ENCODE assay signal across 31 mouse cellular contexts in the genomic region with DNA sequence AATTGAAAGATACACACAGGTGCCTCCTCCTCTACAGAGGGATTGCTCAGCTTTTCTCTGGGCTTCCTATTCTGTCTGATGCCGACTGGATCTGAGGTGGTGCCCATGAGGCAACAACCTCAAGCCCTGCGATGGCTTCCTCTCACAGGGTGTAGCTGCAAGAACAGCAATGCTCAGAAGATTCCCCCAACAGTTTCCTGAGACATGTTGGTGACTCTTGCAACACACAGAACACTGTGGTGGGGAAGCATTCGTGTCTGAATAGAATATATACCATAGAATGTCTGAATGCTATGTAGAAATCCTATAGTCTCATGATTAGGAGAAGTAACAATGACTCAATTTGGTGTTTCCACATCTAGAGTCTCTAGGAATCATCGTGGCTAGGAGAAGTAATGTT. TPM values are rescaled to one million over a fixed set of nuclear protein-coding genes. Genes with fewer than 3 reads are reported as not detected.
A peak's percentile ranks its signal among the peaks of the same experiment; 100 is the strongest.
DNase-seq lines count a peak whose midpoint lies in the region; ATAC-seq and TF ChIP-seq lines count a peak whose summit lies in the region.
"Had no signal": no experiment of that assay in that cellular context is flagged by ENCODE, and none has a peak within 500 bp of the region (broad histone marks: within the 10 kb centered on the region; RNA-seq: fewer than 3 reads in every experiment).

No protein-coding gene starts in this region.

- no peak overlapping the region for H3K27ac ChIP-seq in bone marrow macrophage, adult 2 months (ENCODE audit: insufficient read depth, low read depth, low read length)
- no peak overlapping the region for H3K27ac ChIP-seq in hindbrain, postnatal 0 days
- no peak overlapping the region for H3K27ac ChIP-seq in hindbrain, embryonic 10.5 days
- H3K27ac ChIP-seq: embryonic facial prominence, embryonic 13.5 days; embryonic facial prominence, embryonic 15.5 days; forebrain, embryonic 10.5 days; forebrain, embryonic 13.5 days had no signal

- no peak overlapping the region for H3K4me2 ChIP-seq in hindbrain, postnatal 0 days (ENCODE audit: low read depth, low read length)
- H3K4me2 ChIP-seq: embryonic facial prominence, embryonic 13.5 days; embryonic facial prominence, embryonic 15.5 days; forebrain, embryonic 13.5 days had no signal

- no peak overlapping the region for H3K4me3 ChIP-seq in bone marrow macrophage, adult 2 months (ENCODE audit: insufficient read depth, low read length)
- no peak overlapping the region for H3K4me3 ChIP-seq in hindbrain, postnatal 0 days (ENCODE audit: low read length)
- no peak overlapping the region for H3K4me3 ChIP-seq in hindbrain, embryonic 10.5 days
- H3K4me3 ChIP-seq: embryonic facial prominence, embryonic 13.5 days; embryonic facial prominence, embryonic 15.5 days; erythroblast, embryonic 14.5 days; forebrain, embryonic 10.5 days; forebrain, embryonic 13.5 days had no signal

- H3K4me1 ChIP-seq in bone marrow macrophage, adult 2 months (ENCODE audit: control insufficient read depth, insufficient read depth, low read length) = no peaks in the 10 kb centered on the region
- no peaks in the 10 kb centered on the region for H3K4me1 ChIP-seq in hindbrain, postnatal 0 days (ENCODE audit: insufficient read depth, low read length)
- no peaks in the 10 kb centered on the region for H3K4me1 ChIP-seq in hindbrain, embryonic 10.5 days (replicated peaks)
- H3K4me1 ChIP-seq: embryonic facial prominence, embryonic 13.5 days; embryonic facial prominence, embryonic 15.5 days; forebrain, embryonic 10.5 days; forebrain, embryonic 13.5 days had no signal

- peak; percentile 37 for TF ChIP-seq CTCF in bone marrow macrophage, adult 2 months (IDR thresholded peaks at IDR 0.05; ENCODE audit: low read depth, low read length)
- no peak for TF ChIP-seq CTCF in hindbrain, postnatal 0 days (IDR thresholded peaks at IDR 0.05; ENCODE audit: low read depth)

- no peak overlapping the region for H3K9ac ChIP-seq in hindbrain, postnatal 0 days (replicated peaks; ENCODE audit: low read length)
- H3K9ac ChIP-seq: embryonic facial prominence, embryonic 13.5 days; embryonic facial prominence, embryonic 15.5 days; forebrain, embryonic 13.5 days had no signal

- no peak for TF ChIP-seq POLR2A in bone marrow macrophage, adult 2 months (IDR thresholded peaks at IDR 0.05; ENCODE audit: borderline replicate concordance, low read depth, low read length)

- no peaks in the 10 kb centered on the region for H3K27me3 ChIP-seq in hindbrain, postnatal 0 days (ENCODE audit: insufficient read depth, low read length)
- H3K27me3 ChIP-seq in hindbrain, embryonic 10.5 days (ENCODE audit: insufficient read depth, poor library complexity, severe bottlenecking) = no peaks in the 10 kb centered on the region
- H3K27me3 ChIP-seq: CH12.LX; embryonic facial prominence, embryonic 13.5 days; embryonic facial prominence, embryonic 15.5 days; forebrain, embryonic 13.5 days had no signal

- 63% methylated on average over 4 of the region's 4 CpGs for WGBS in hindbrain, postnatal 0 days
- 65% methylated on average over 4 of the region's 4 CpGs for WGBS in hindbrain, embryonic 10.5 days

- peaks cover 82% of the 10 kb centered on the region for H3K9me3 ChIP-seq in hindbrain, postnatal 0 days (ENCODE audit: low read length)
- H3K9me3 ChIP-seq in hindbrain, embryonic 10.5 days = peaks cover 96% of the 10 kb centered on the region
- H3K9me3 ChIP-seq: G1E had no signal

- no peaks in the 10 kb centered on the region for H3K36me3 ChIP-seq in hindbrain, postnatal 0 days (ENCODE audit: insufficient read depth, low read length)
- no peaks in the 10 kb centered on the region for H3K36me3 ChIP-seq in hindbrain, embryonic 10.5 days
- H3K36me3 ChIP-seq: embryonic facial prominence, embryonic 13.5 days; embryonic facial prominence, embryonic 15.5 days; forebrain, embryonic 10.5 days; G1E had no signal

- ATAC-seq in hematopoietic stem cell, adult 5-6 weeks (replicated peaks in 1 of 2; ENCODE audit: insufficient read depth in 1 of 2, low FRiP score in 2 of 2, low TSS enrichment in 1 of 2, low read depth in 1 of 2, poor library complexity in 2 of 2, severe bottlenecking in 2 of 2) = peak; percentile 12 to 16; a peak in 2 of 4 replicates
- peak; percentile 75 for ATAC-seq in megakaryocyte progenitor cell, adult 5-6 weeks (replicated peaks; ENCODE audit: poor library complexity)
- no peak for ATAC-seq in hindbrain, postnatal 0 days
- ATAC-seq: CD4-positive, CD25-positive, alpha-beta regulatory T cell, adult 4 months; forebrain, embryonic 13.5 days; forebrain, embryonic 16.5 days; Patski had no signal

- DNase-seq in 416B (ENCODE audit: low read depth) = peak; percentile 24
- DNase-seq in hindbrain, postnatal 0 days (ENCODE audit: low spot score) = no peak
- no peak for DNase-seq in layer of hippocampus, postnatal 36 days
- DNase-seq in hindbrain, embryonic 10.5 days (ENCODE audit: low spot score) = no peak
- no peak for DNase-seq in kidney, adult 18-20 months
- DNase-seq: adrenal gland, adult 2 months; adrenal gland, postnatal 10 days; adrenal gland, postnatal 25 days; B cell, adult 2 months; cerebellum, adult 11-12 months; cerebellum, adult 2 months; cerebellum, adult 9-10 months; cerebellum, postnatal 25 days; embryo, embryonic 11 days had no signal

RNA-seq across cellular contexts. Expression of a gene that starts 6.8 kb away (rescaled TPM):
- polyA plus RNA-seq in bone marrow macrophage, adult 2 months (2012; ENCODE audit: insufficient read depth, insufficient read length, missing spikeins) = not detected in 2 replicates
- not detected in 2 replicates for total RNA-seq in hematopoietic stem cell, adult 5-6 weeks (2017)
- not detected in 2 replicates for total RNA-seq in megakaryocyte progenitor cell, adult 5-6 weeks (2015)
- total RNA-seq in megakaryocyte progenitor cell, adult 5-6 weeks (2017) = not detected in 2 replicates
- total RNA-seq in hindbrain, postnatal 0 days (2014; rRNA removed) = not detected in 2 replicates
- polyA plus RNA-seq in hindbrain, postnatal 0 days (2015; fragmentation: Nextera tagmentation; extraction: Ambion mirVana) = not detected in 2 replicates
- total RNA-seq in layer of hippocampus, postnatal 36 days (2021) = not detected
- not detected in 2 replicates for polyA plus RNA-seq in hindbrain, embryonic 10.5 days (2016; fragmentation: Nextera tagmentation; extraction: Ambion mirVana)
- total RNA-seq: adrenal gland, adult 2 months; adrenal gland, postnatal 10 days; adrenal gland, postnatal 25 days; adrenal gland, postnatal 4 days; CH12.LX; common myeloid progenitor, adult 5-6 weeks had no signal
- polyA plus RNA-seq: adrenal gland, adult 2 months; CD4-positive, CD25-positive, alpha-beta regulatory T cell, adult 4 months; cerebellum, adult 2 months; embryonic facial prominence, embryonic 11.5 days; embryonic facial prominence, embryonic 13.5 days; embryonic facial prominence, embryonic 15.5 days; erythroblast, embryonic 14.5 days; forebrain, embryonic 10.5 days; forebrain, embryonic 13.5 days; forebrain, embryonic 16.5 days; frontal cortex, adult 2 months; G1E; Patski had no signal

RNA-seq across cellular contexts. Expression of a gene that starts 15.9 kb away (rescaled TPM):
- polyA plus RNA-seq in bone marrow macrophage, adult 2 months (2012; ENCODE audit: insufficient read depth, insufficient read length, missing spikeins) = not detected in 2 replicates
- total RNA-seq in hematopoietic stem cell, adult 5-6 weeks (2017) = not detected in 2 replicates
- not detected in 2 replicates for total RNA-seq in megakaryocyte progenitor cell, adult 5-6 weeks (2015)
- total RNA-seq in megakaryocyte progenitor cell, adult 5-6 weeks (2017) = not detected in 2 replicates
- total RNA-seq in hindbrain, postnatal 0 days (2014; rRNA removed) = not detected in 2 replicates
- not detected in 2 replicates for polyA plus RNA-seq in hindbrain, postnatal 0 days (2015; fragmentation: Nextera tagmentation; extraction: Ambion mirVana)
- total RNA-seq in layer of hippocampus, postnatal 36 days (2021) = not detected
- not detected in 2 replicates for polyA plus RNA-seq in hindbrain, embryonic 10.5 days (2016; fragmentation: Nextera tagmentation; extraction: Ambion mirVana)
- total RNA-seq: adrenal gland, adult 2 months; adrenal gland, postnatal 10 days; adrenal gland, postnatal 25 days; adrenal gland, postnatal 4 days; CH12.LX; common myeloid progenitor, adult 5-6 weeks had no signal
- polyA plus RNA-seq: adrenal gland, adult 2 months; CD4-positive, CD25-positive, alpha-beta regulatory T cell, adult 4 months; cerebellum, adult 2 months; embryonic facial prominence, embryonic 11.5 days; embryonic facial prominence, embryonic 13.5 days; embryonic facial prominence, embryonic 15.5 days; erythroblast, embryonic 14.5 days; forebrain, embryonic 10.5 days; forebrain, embryonic 13.5 days; forebrain, embryonic 16.5 days; frontal cortex, adult 2 months; G1E; Patski had no signal
